Mouse (Mus musculus): ENCODE results near the gene Orai3. TPM values are rescaled to one million over a fixed set of nuclear protein-coding genes. Genes with fewer than 3 reads are reported as not detected.
"Not testable (repeated sequence)": the region's sequence is repeated elsewhere in the genome, so short reads cannot be mapped to it uniquely, and the experiment has no call there.

Gene Orai3
- total RNA-seq, 2 experiments from 2014 or later = 10.1 to 11.7 TPM

- peak; percentile 12; the same call in 1 of the 2 replicates for TF ChIP-seq CTCF (IDR thresholded peaks at IDR 0.05)
- H3K27ac ChIP-seq = peak overlapping the region; percentile 96; the same call in 1 of the 2 replicates
- intact Hi-C loops (cut with DNase I) = no loop called here
- peak overlapping the region; percentile 84 for H3K4me3 ChIP-seq
- DNase-seq = no peak
Measured at GRCm38 (mm10) chr7:127768346-127768996, 1.1 kb upstream of the Orai3 start.

- Histone ChIP-seq H3K27ac (peak overlapping the region; percentile 96), H3K4me3 (peak overlapping the region; percentile 84)
- DNase-seq = peak; percentile 92
- TF ChIP-seq CTCF (IDR thresholded peaks at IDR 0.05) = no peak
- intact Hi-C loops (cut with DNase I) = no loop called here
Measured at GRCm38 (mm10) chr7:127768997-127769593, 520 bp upstream of the Orai3 start.

GRCm38 (mm10) chr7:127770039-127770905 lies 657 bp downstream of the Orai3 start:
- peak overlapping the region; percentile 96 for H3K27ac ChIP-seq
- no peak for TF ChIP-seq CTCF (IDR thresholded peaks at IDR 0.05)
- no peak for DNase-seq
- intact Hi-C loops (cut with DNase I) = loop anchor here (10.0 kb wide), 1 partner anchor 435 kb away; the partner anchor contains the start of gene Cox6a2
- H3K4me3 ChIP-seq = peak overlapping the region; percentile 84

GRCm38 (mm10) chr7:127771262-127771661 lies 1.6 kb downstream of the Orai3 start:
- no peak for TF ChIP-seq CTCF (IDR thresholded peaks at IDR 0.05)
- H3K4me3 ChIP-seq = no peak overlapping the region
- intact Hi-C loops (cut with DNase I) = loop anchor here (10.0 kb wide), 1 partner anchor 434 kb away; the partner anchor contains the start of gene Cox6a2
- H3K27ac ChIP-seq = no peak overlapping the region
- no peak for DNase-seq

GRCm38 (mm10) chr7:127772080-127772479 lies 2.5 kb downstream of the Orai3 start:
- intact Hi-C loops (cut with DNase I) = loop anchor here (10.0 kb wide), 1 partner anchor 433 kb away; the partner anchor contains the start of gene Cox6a2
- Histone ChIP-seq H3K4me3 (no peak overlapping the region), H3K27ac (no peak overlapping the region)
- no peak for TF ChIP-seq CTCF (IDR thresholded peaks at IDR 0.05)
- DNase-seq = no peak

GRCm38 (mm10) chr7:127772557-127772956 lies 2.9 kb downstream of the Orai3 start:
- no peak for DNase-seq
- no peak overlapping the region for H3K27ac ChIP-seq
- H3K4me3 ChIP-seq = no peak overlapping the region
- TF ChIP-seq CTCF (IDR thresholded peaks at IDR 0.05) = no peak
- intact Hi-C loops (cut with DNase I) = loop anchor here (10.0 kb wide), 1 partner anchor 432 kb away; the partner anchor contains the start of gene Cox6a2

- peak; percentile 78 for TF ChIP-seq CTCF (IDR thresholded peaks at IDR 0.05)
- Histone ChIP-seq H3K27ac (no peak overlapping the region), H3K4me3 (no peak overlapping the region)
- intact Hi-C loops (cut with DNase I) = loop anchor here (10.0 kb wide), 1 partner anchor 431 kb away; the partner anchor contains the start of gene Cox6a2
- DNase-seq = peak; percentile 71
Measured at GRCm38 (mm10) chr7:127773664-127774384, 4.2 kb downstream of the Orai3 start.

GRCm38 (mm10) chr7:127775837-127776236 lies 6.2 kb downstream of the Orai3 start:
- H3K27ac ChIP-seq = peak overlapping the region; percentile 100
- not testable (repeated sequence) for DNase-seq
- intact Hi-C loops (cut with DNase I) = loop anchor here (10.0 kb wide), 1 partner anchor 429 kb away; the partner anchor contains the start of gene Cox6a2
- peak overlapping the region; percentile 83 for H3K4me3 ChIP-seq

- peak; percentile 93 for DNase-seq
- no peak for TF ChIP-seq CTCF (IDR thresholded peaks at IDR 0.05)
- Histone ChIP-seq H3K4me3 (peak within 1 kb of the TSS; percentile 83), H3K27ac (peak within 1 kb of the TSS; percentile 100)
- intact Hi-C loops (cut with DNase I) = loop anchor here (10.0 kb wide), 1 partner anchor 428 kb away; the partner anchor contains the start of gene Cox6a2
Measured at GRCm38 (mm10) chr7:127776426-127776825, 6.8 kb downstream of the Orai3 start, which contains the start of gene Setd1a. Gene Setd1a, plus strand, starts transcription at chr7:127776670.

- intact Hi-C loops (cut with DNase I) = loop anchor here (10.0 kb wide), 1 partner anchor 428 kb away; the partner anchor contains the start of gene Cox6a2
Measured at GRCm38 (mm10) chr7:127776878-127777473, 7.4 kb downstream of the Orai3 start.

More at GRCm38 (mm10) chr7:127776878-127777473, 7.4 kb downstream of the Orai3 start:
- no peak for TF ChIP-seq CTCF (IDR thresholded peaks at IDR 0.05)
- Histone ChIP-seq H3K27ac (peak overlapping the region; percentile 100), H3K4me3 (peak overlapping the region; percentile 83)
- DNase-seq = peak; percentile 98
